Mouse (Mus musculus) thymus, postnatal 10 days (tissue): ENCODE measurements at regions not wholly inside any gene's neighbourhood (a gene's known extent, or its start where the extent isn't known, plus 50 kb on each side); places are given as distances from the start of the nearest gene placed in this dataset.

Source experiments
- DNase-seq, 2 experiments: peaks; one replicate each; pipeline ENCODE4 v3.0.0; 2021; ENCODE audit warnings: low spot score in 2 of 2

GRCm38 (mm10) chr15:67732988-67733387 lies 1232.3 kb upstream of the Lrrc6 start:
- no peak for DNase-seq

GRCm38 (mm10) chr15:67729492-67729891 lies 1228.8 kb upstream of the Lrrc6 start:
- no peak for DNase-seq

- no peak for DNase-seq
Measured at GRCm38 (mm10) chr15:67725239-67725638, 1224.5 kb upstream of the Lrrc6 start.

GRCm38 (mm10) chr15:67714203-67714602 lies 1213.5 kb upstream of the Lrrc6 start:
- DNase-seq = no peak

GRCm38 (mm10) chr15:67686140-67686539 lies 1185.4 kb upstream of the Lrrc6 start:
- no peak for DNase-seq

- no peak for DNase-seq
Measured at GRCm38 (mm10) chr15:67673276-67673675, 1172.6 kb upstream of the Lrrc6 start.

GRCm38 (mm10) chr15:67636155-67636554 lies 1135.4 kb upstream of the Lrrc6 start:
- no peak for DNase-seq

GRCm38 (mm10) chr15:67626704-67627287 lies 1126.1 kb upstream of the Lrrc6 start:
- no peak for DNase-seq

- DNase-seq = no peak
Measured at GRCm38 (mm10) chr15:67611896-67612295, 1111.2 kb upstream of the Lrrc6 start.

GRCm38 (mm10) chr15:67598426-67598825 lies 1097.7 kb upstream of the Lrrc6 start:
- DNase-seq = no peak

- DNase-seq = no peak
Measured at GRCm38 (mm10) chr15:67576581-67576980, 1075.9 kb upstream of the Lrrc6 start.

GRCm38 (mm10) chr15:67571614-67572013 lies 1070.9 kb upstream of the Lrrc6 start:
- DNase-seq = no peak

GRCm38 (mm10) chr15:67557304-67557703 lies 1056.6 kb upstream of the Lrrc6 start:
- DNase-seq = no peak

GRCm38 (mm10) chr15:67551911-67552310 lies 1051.2 kb upstream of the Lrrc6 start:
- DNase-seq = no peak

GRCm38 (mm10) chr15:67546896-67547400 lies 1046.2 kb upstream of the Lrrc6 start:
- no peak for DNase-seq

GRCm38 (mm10) chr15:67545745-67546144 lies 1045.0 kb upstream of the Lrrc6 start:
- DNase-seq = no peak

GRCm38 (mm10) chr15:67513722-67514121 lies 1013.0 kb upstream of the Lrrc6 start:
- DNase-seq = no peak

- no peak for DNase-seq
Measured at GRCm38 (mm10) chr15:67495001-67495658, 994.4 kb upstream of the Lrrc6 start.

- DNase-seq = no peak
Measured at GRCm38 (mm10) chr15:67481733-67482132, 981.0 kb upstream of the Lrrc6 start.

- no peak for DNase-seq
Measured at GRCm38 (mm10) chr15:67474325-67474724, 973.6 kb upstream of the Lrrc6 start.

GRCm38 (mm10) chr15:67472979-67473378 lies 972.3 kb upstream of the Lrrc6 start:
- DNase-seq = no peak

- DNase-seq = no peak
Measured at GRCm38 (mm10) chr15:67471283-67471682, 970.6 kb upstream of the Lrrc6 start.

GRCm38 (mm10) chr15:67470036-67470435 lies 969.3 kb upstream of the Lrrc6 start:
- DNase-seq = no peak
